Mouse (Mus musculus) MEL (cell line): Measurements from ENCODE around the gene Kctd17.

Experiments used
- CHD1 ChIP-seq: IDR thresholded peaks from 2 replicates; pipeline ENCODE4 v1.6.1; 2012; ENCODE audit warnings: low read depth, mild to moderate bottlenecking, inconsistent platforms, low read length, improper control_type of control experiment
- CTCF ChIP-seq, 3 experiments: IDR thresholded peaks in 2 of 3; conservative IDR thresholded peaks in 1 of 3; 2 replicates each; pipeline ENCODE4 v1.5.1; 2011 to 2012; ENCODE audit warnings: low read length in 3 of 3, low read depth in 2 of 3, mild to moderate bottlenecking in 2 of 3, improper control_type of control experiment in 1 of 3, inconsistent platforms in 1 of 3, mixed read lengths in 1 of 3, moderate library complexity in 1 of 3; ENCODE audit not compliant: control insufficient read depth in 1 of 3, insufficient read depth in 1 of 3, poor library complexity in 1 of 3, severe bottlenecking in 1 of 3
- ELF1 ChIP-seq: IDR thresholded peaks from 2 replicates; pipeline ENCODE4 v1.6.1; 2014; ENCODE audit warnings: low read depth, mild to moderate bottlenecking, inconsistent platforms, low read length, improper control_type of control experiment, moderate library complexity
- POLR2A ChIP-seq, 2 experiments: IDR thresholded peaks; 2 replicates each; pipeline ENCODE4 v1.6.1; 2011 to 2012; ENCODE audit warnings: low read length in 2 of 2, mild to moderate bottlenecking in 2 of 2, control low read depth in 1 of 2, improper control_type of control experiment in 1 of 2, low read depth in 1 of 2, moderate library complexity in 1 of 2; ENCODE audit not compliant: control insufficient read depth in 1 of 2, insufficient read depth in 1 of 2, poor library complexity in 1 of 2
- ZNF384 ChIP-seq: IDR thresholded peaks from 2 replicates; pipeline ENCODE4 v1.6.1; 2012; ENCODE audit warnings: low read depth, mild to moderate bottlenecking, inconsistent platforms, low read length, improper control_type of control experiment

- TF ChIP-seq POLR2A (IDR thresholded peaks at IDR 0.05; ENCODE audit: control insufficient read depth in 1 of 2, insufficient read depth in 1 of 2, low read depth in 1 of 2, low read length in 2 of 2, poor library complexity in 1 of 2) (no peak), CTCF (IDR thresholded peaks at IDR 0.05 in 2 of 3, conservative IDR thresholded peaks at IDR 0.05 in 1 of 3; ENCODE audit: control insufficient read depth in 1 of 3, insufficient read depth in 1 of 3, low read depth in 2 of 3, low read length in 3 of 3, poor library complexity in 1 of 3, severe bottlenecking in 1 of 3) (peak in 2 of 3 experiments; percentile 27; a peak in 3 of 6 replicates), CHD1 (no peak), ZNF384 (no peak), ELF1 (no peak)
These were observed 38.4 kb downstream of the Kctd17 start for GRCm38 (mm10) chr15:78466809-78467208.
